ENCODE assay signal across 24 mouse cellular contexts in the genomic region with DNA sequence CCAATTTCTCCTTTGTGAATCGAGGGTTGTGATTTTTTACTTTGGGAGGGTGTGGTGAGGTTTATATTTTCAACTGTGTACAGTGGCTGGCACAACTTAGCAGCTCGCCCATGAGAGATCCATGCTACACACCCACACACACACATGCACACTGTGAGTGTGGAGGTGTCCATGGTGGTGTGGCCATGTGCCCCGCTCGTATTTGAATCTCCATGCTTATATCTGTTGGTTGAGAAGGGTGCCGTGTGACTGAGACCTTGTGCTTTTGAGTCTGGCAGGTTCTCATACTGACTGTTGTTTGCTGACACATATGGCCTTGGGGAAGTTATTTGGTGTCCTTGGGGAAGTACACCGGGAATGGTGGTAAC.
DNase-seq lines count a peak whose midpoint lies in the region; ATAC-seq and TF ChIP-seq lines count a peak whose summit lies in the region.
"Had no signal": no experiment of that assay in that cellular context is flagged by ENCODE, and none has a peak within 500 bp of the region (broad histone marks: within the 10 kb centered on the region; RNA-seq: fewer than 3 reads in every experiment).

No protein-coding gene starts in this region.

- DNase-seq in kidney, adult 2 months = no peak
- no peak for DNase-seq in kidney, postnatal 36 days
- no peak for DNase-seq in lung, postnatal 0 days (ENCODE audit: low spot score)
- DNase-seq in lung, postnatal 25 days (ENCODE audit: low spot score) = no peak
- DNase-seq in lung, postnatal 4 days = no peak
- DNase-seq: cerebellum, adult 9-10 months; gastrocnemius, postnatal 36 days; layer of hippocampus, adult 9-11 months; liver, postnatal 0 days; lung, postnatal 10 days; thymus, postnatal 25 days had no signal

- 0 out of 2 replicates have a peak overlapping the region, but pooled peaks have one; percentile 3 for H3K4me2 ChIP-seq in lung, postnatal 0 days (replicated peaks; ENCODE audit: low read depth, low read length)
- peak overlapping the region; percentile 96 for H3K4me2 ChIP-seq in myocyte (ENCODE audit: low read depth)
- H3K4me2 ChIP-seq: heart, embryonic 13.5 days; midbrain, embryonic 12.5 days had no signal

- no peak overlapping the region for H3K9ac ChIP-seq in lung, postnatal 0 days (replicated peaks; ENCODE audit: low read depth)
- H3K9ac ChIP-seq: embryonic facial prominence, embryonic 15.5 days; heart, embryonic 13.5 days; hindbrain, embryonic 12.5 days; liver, postnatal 0 days; midbrain, embryonic 12.5 days had no signal

- H3K4me1 ChIP-seq in kidney, adult 2 months (ENCODE audit: control insufficient read depth, insufficient read depth, low read length) = peaks cover 39% of the 10 kb centered on the region
- peaks cover 20% of the 10 kb centered on the region for H3K4me1 ChIP-seq in lung, postnatal 0 days (ENCODE audit: insufficient read depth, low read depth, low read length)

- H3K36me3 ChIP-seq in kidney, adult 2 months (ENCODE audit: control insufficient read depth, insufficient read depth, low read length) = no peaks in the 10 kb centered on the region
- no peaks in the 10 kb centered on the region for H3K36me3 ChIP-seq in lung, postnatal 0 days (ENCODE audit: insufficient read depth, low read length)
- H3K36me3 ChIP-seq in myocyte (ENCODE audit: control insufficient read depth, insufficient read depth) = no peaks in the 10 kb centered on the region
- H3K36me3 ChIP-seq: embryonic facial prominence, embryonic 15.5 days; forebrain, embryonic 10.5 days; G1E; heart, embryonic 13.5 days; hindbrain, embryonic 12.5 days; limb, embryonic 10.5 days; midbrain, embryonic 12.5 days had no signal

- TF ChIP-seq POLR2A in kidney, adult 2 months (IDR thresholded peaks at IDR 0.05; ENCODE audit: low read depth, low read length) = no peak
- peak; percentile 50 for TF ChIP-seq POLR2A in myocyte (IDR thresholded peaks at IDR 0.05; ENCODE audit: insufficient read length, low read depth)

- peak overlapping the region; percentile 30; the same call in 1 of the 2 replicates for H3K4me3 ChIP-seq in kidney, adult 2 months (ENCODE audit: insufficient read depth, low read depth, low read length)
- H3K4me3 ChIP-seq in lung, postnatal 0 days (ENCODE audit: low read depth, low read length) = no peak overlapping the region
- H3K4me3 ChIP-seq in myocyte = peak overlapping the region; percentile 99
- H3K4me3 ChIP-seq: embryonic facial prominence, embryonic 15.5 days; forebrain, embryonic 10.5 days; heart, adult 2 months; heart, embryonic 13.5 days; hindbrain, embryonic 12.5 days; left cerebral cortex, adult 2 months; limb, embryonic 10.5 days; midbrain, embryonic 12.5 days had no signal

- H3K27me3 ChIP-seq in kidney, adult 2 months (replicated peaks; ENCODE audit: control insufficient read depth, insufficient read depth, low read length) = no peaks in the 10 kb centered on the region
- H3K27me3 ChIP-seq in lung, postnatal 0 days (replicated peaks; ENCODE audit: insufficient read depth, low read length) = no peaks in the 10 kb centered on the region
- H3K27me3 ChIP-seq in myocyte (ENCODE audit: control insufficient read depth, insufficient read depth, insufficient read length) = no peaks in the 10 kb centered on the region
- H3K27me3 ChIP-seq: Patski had no signal

- H3K27ac ChIP-seq in kidney, adult 2 months (ENCODE audit: insufficient read depth, low read depth, low read length) = peak overlapping the region; percentile 82; the same call in 1 of the 2 replicates
- no peak overlapping the region for H3K27ac ChIP-seq in lung, postnatal 0 days (ENCODE audit: low read length)
- H3K27ac ChIP-seq: embryonic facial prominence, embryonic 15.5 days; heart, adult 2 months; heart, embryonic 13.5 days; hindbrain, embryonic 12.5 days; left cerebral cortex, adult 2 months; limb, embryonic 10.5 days; midbrain, embryonic 12.5 days had no signal

- peaks cover 85% of the 10 kb centered on the region for H3K79me2 ChIP-seq in myocyte (ENCODE audit: control insufficient read depth, insufficient read depth)

- ATAC-seq in lung, postnatal 0 days = no peak
- no peak for ATAC-seq in erythroid progenitor cell, adult 5-6 weeks (replicated peaks; ENCODE audit: low FRiP score, poor library complexity, severe bottlenecking)
- ATAC-seq: forebrain, embryonic 16.5 days; liver, postnatal 0 days; Patski had no signal

- TF ChIP-seq EP300 in lung, postnatal 0 days (IDR thresholded peaks at IDR 0.05) = no peak

- no peak overlapping the region for H3ac ChIP-seq in myocyte (ENCODE audit: control insufficient read depth, insufficient read length)

- WGBS in kidney, adult 2 months = 49% methylated on average over 6 of the region's 6 CpGs
- whole genome bisulfite sequencing in lung, postnatal 0 days = 66% methylated on average over 6 of the region's 6 CpGs

- H3K9me3 ChIP-seq in lung, postnatal 0 days (ENCODE audit: low read length) = no peaks in the 10 kb centered on the region
- H3K9me3 ChIP-seq: embryonic facial prominence, embryonic 15.5 days; forebrain, embryonic 10.5 days; heart, embryonic 13.5 days; hindbrain, embryonic 12.5 days; limb, embryonic 10.5 days; midbrain, embryonic 12.5 days had no signal

- no peak for TF ChIP-seq CTCF in kidney, adult 2 months (conservative IDR thresholded peaks at IDR 0.05; ENCODE audit: insufficient read depth, insufficient read length, low read depth, low read length)
- no peak for TF ChIP-seq CTCF in lung, postnatal 0 days (IDR thresholded peaks at IDR 0.05)

TF ChIP-seq in myocyte, 11 proteins besides CTCF, POLR2A, EP300 and RAD21:
- TF ChIP-seq REST (IDR thresholded peaks at IDR 0.05; ENCODE audit: insufficient read depth, insufficient read length) (peak; percentile 30), MAX (IDR thresholded peaks at IDR 0.05; ENCODE audit: low read depth) (no peak), POLR2AphosphoS2 (IDR thresholded peaks at IDR 0.05; ENCODE audit: insufficient read length, low read depth) (peak; percentile 63)
TF ChIP-seq in myocyte: peak in this region for 2.
